Mouse (Mus musculus) brain, adult 10 weeks (tissue): ENCODE data around the gene Zbtb9. TPM values are rescaled to one million over a fixed set of nuclear protein-coding genes. Genes with fewer than 3 reads are reported as not detected.

Source experiments
- polyA plus RNA-seq: library from polyadenylated mRNA; stranded (reverse); fragments of 350-450 nt; fragmentation: Illumina TruSeq; extraction: RNeasy Lipid Tissue Mini Kit (QIAGEN cat#74804); gene quantifications from one replicate; pipeline ENCODE4 v1.2.3, GENCODE M21; 2015; ENCODE audit warnings: low read depth, low replicate concordance

The Zbtb9 gene
- 14.4 TPM for polyA plus RNA-seq

DNA sequence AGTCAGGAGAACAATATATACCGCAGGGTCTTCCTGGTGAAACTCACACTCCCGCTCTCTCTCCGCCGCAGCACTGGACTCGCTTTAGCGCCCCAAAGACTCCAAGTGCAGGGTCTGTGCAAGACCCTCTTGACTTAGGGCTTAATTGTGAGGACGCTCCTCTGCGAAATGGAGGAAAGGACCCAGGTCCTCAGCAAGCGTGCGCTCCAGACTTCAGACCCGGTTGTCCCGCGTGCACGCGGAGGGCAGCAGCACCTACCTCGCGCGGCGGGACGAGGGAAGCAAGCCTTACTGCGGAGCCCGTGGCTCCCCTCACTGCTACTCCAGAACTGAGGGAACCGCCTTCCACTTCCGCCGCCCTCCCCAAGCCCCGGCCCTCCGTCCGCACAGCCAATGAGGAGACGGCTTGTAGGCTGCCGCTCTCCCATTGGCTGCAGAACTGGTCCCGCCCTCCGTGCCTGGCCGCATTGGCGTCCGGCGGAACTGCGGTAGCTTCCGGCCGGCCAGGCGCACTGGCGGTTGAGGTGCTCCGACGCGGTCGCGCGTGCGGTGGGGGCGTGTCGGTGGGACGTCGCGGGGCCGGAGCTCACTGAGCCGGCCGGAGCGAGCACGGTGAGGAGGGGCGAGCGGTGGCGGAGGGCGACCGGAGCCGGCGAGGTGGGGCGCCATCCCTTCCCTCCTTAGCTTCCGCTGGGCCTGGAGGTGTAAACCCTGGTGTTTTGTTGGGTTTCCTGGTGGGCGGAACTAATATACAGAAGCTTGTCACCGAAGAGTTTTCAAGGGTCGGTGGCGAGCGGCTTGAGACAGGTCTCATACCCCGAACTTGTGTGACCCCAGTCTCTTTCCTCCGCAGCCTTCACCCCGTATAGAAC, at the start of gene Zbtb9:
TSS of gene Zbtb9 (plus strand) at position 465 of the 872 bp plus-strand sequence.

DNA sequence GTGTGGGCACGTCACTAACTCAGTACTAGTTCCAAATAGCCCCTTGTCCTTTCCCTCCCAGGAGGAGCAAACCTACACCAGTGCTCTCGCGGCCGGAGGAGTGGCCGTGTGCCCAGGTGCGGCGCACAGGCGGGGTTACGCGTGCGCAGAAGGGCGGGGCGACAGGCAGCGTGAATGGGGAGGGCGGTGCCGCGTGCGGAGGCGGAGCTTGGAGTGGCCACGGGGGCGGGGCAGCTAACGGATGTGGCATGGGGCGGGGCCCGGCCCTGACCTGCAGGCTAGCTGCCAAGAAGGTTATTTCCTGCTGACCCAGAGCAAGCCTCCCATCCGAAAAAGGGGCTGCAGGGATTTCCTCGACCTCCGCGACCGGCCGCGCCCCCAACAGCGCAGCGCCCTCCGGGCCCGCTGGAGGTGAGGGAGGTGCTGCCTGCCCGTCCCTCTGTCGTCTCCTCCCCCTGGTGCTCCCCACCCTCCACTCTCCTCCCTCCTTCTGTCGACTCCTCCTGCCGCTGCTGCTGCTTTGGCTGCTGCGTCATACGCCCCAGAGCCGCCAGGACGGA, 40.0 kb upstream of the Zbtb9 start, which contains the start of gene Phf1:
TSS of gene Phf1 (plus strand) at position 214 of the 560 bp plus-strand sequence.

DNA sequence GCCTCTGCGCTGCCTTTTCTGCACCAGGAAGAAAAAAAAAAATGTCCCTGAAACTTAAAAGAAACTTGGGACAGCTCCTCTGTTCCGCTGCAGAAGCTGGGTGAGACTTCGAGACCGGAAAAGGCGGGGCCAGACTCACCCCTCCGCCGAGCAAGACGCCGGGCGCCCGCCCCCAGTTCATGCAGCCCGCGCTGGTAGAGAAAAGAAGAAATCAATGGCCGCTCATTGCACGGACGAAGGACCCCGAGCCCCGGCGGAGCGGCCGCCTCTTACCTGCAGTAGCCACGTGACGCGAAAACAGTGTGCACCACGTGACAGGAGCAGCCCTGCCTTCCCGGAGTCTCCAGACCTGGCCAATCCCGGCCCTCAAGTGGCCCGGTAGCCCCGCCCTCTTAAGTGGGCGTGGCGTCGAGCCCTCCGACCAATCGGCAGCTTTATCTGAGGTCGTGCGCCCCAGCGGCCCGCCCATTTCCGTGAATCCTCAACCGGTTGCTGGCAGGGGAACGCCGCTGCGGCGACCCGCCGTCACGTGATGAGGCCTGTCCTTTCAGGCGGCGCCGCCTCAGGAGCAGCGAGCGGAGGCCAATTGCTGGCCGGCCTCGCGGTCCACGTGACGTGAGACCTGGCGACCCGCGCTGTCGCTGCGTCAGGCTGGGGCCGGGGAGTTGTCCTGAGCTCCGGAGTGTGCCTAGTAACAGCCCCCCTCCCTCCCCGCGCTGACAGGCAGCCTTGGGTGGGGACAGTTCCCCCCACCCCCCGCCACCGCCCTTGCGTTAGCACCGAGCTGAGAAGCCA, 33.6 kb upstream of the Zbtb9 start, which contains the start of gene Cuta:
TSS of gene Cuta (minus strand) at position 392 of the 795 bp plus-strand sequence.

DNA sequence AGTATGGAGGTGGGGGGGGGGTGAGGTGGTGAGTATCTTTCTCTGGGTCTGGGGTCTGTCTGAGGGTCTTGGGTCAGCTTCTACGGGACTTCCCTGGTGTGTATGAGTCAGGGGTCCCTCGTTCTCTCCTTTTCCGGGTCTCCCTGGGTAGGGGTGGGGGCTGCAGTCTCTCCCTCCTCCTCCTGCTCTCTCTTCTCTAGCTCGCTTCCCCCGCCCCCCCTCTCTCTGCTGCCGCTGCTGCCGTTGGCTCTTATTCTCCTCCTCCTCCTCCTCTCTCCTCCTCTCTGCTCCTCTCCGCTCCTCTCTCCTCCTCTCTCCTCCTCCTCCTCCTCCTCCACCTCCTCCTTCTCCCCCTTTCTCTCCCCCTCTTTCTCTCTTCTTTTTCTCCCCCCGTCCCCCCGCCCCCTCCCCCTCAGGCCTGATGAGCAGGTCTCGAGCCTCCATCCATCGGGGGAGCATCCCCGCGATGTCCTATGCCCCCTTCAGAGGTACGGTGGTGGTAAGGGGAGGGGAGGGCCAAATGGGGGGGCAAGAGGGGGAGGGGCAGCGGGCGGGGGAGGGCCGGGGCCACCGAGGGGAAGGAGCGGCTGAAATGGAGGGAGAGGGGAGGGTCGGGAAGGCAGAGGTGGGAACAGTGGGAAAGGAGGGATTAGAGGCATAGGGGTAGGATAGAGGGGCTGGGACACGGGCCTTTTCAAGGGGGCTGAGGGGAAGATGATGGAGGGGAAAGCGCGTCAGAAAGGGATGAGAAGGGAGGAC, 31.8 kb upstream of the Zbtb9 start, which contains the start of gene Syngap1:
TSS of gene Syngap1 (plus strand) at position 223 of the 759 bp plus-strand sequence.

DNA sequence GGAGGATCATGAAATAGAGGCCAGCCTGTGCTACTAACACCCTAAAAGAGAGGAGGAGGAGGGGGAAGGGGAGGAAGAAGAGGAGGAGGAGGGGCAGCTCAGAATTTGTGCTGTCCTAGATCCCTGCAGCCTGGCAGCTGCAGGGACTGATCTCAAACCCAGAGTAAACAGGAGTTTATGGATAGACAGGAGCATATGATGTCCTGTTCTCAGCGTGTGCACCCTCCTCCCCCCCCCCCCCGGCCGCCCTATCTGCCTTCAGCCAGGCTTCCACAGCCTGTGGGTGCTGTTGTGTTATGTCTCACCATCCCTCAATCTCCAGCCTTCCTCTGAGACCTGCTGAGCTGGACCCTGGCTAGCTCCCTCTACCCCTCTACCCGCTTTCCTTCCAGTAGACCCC, 55.9 kb downstream of the Zbtb9 start, which contains the start of gene Bak1:
TSS of gene Bak1 (minus strand) at position 101 of the 400 bp plus-strand sequence.

DNA sequence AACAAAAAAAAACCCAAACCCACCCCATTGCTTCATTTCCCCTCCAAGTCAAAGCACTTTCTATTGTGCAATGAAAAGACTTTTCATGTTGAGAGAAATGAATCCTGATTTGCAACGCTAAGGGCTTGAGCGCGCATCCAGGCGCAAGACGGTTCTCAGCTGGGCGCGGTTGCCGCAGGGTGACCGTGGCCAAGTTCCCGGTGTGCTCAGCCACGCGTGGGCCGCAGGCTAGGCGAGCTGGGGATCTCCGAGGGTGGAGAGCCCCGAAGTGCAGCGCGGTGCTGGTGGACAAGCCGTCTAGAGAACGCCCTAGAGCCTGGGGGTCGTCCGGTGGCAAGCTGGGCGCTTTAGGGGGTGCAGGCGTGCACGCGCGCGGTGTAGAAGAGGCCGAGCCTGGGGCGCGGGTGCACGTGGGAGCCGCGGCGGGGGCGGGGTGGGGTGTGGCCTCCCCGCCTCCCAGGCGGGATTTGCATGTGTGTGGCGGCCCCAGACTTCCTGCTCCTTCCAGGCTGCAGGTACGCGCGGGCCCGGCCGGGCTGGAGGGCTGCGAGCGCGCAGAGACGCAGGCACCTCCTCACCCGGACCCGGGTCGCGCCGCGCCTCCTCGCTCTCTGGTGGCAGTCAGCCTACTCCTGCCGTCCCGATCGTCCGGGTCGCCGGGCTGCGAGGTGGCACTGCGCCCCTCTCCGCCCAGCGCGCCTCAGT, 84.0 kb downstream of the Zbtb9 start, which contains the start of gene Itpr3:
TSS of gene Itpr3 (plus strand) at position 493 of the 705 bp plus-strand sequence.

Other genes starting within 250 kb of the Zbtb9 start
- gene Bnip1, start 192.1 kb upstream of the Zbtb9 start, polyA plus RNA-seq: 44.6 TPM
- not detected for gene Nkx2-5, start 128.2 kb upstream of the Zbtb9 start, polyA plus RNA-seq
- gene Kifc5b, start 56.1 kb upstream of the Zbtb9 start, polyA plus RNA-seq: 3.3 TPM
- gene Phf1, start 40.1 kb upstream of the Zbtb9 start, polyA plus RNA-seq: 39.3 TPM
- gene Cuta, start 33.6 kb upstream of the Zbtb9 start, polyA plus RNA-seq: 127 TPM
- 128 TPM for gene Syngap1, start 31.9 kb upstream of the Zbtb9 start, polyA plus RNA-seq
- 10.8 TPM for gene Bak1, start 55.8 kb downstream of the Zbtb9 start, polyA plus RNA-seq
- 2.3 TPM for gene Itpr3, start 84.1 kb downstream of the Zbtb9 start, polyA plus RNA-seq
- 457 TPM for gene Uqcc2, start 160.7 kb downstream of the Zbtb9 start, polyA plus RNA-seq
- 0.80 TPM for gene Ip6k3, start 194.6 kb downstream of the Zbtb9 start, polyA plus RNA-seq
- 29.3 TPM for gene Lemd2, start 231.3 kb downstream of the Zbtb9 start, polyA plus RNA-seq